ENCODE assay signal across 13 mouse cellular contexts in genomic region chr3:135662139-135662864, GRCm38 (mm10). TPM values are rescaled to one million over a fixed set of nuclear protein-coding genes. Genes with fewer than 3 reads are reported as not detected.
DNase-seq lines count a peak whose midpoint lies in the region; ATAC-seq lines count a peak whose summit lies in the region.
"Had no signal": no experiment of that assay in that cellular context is flagged by ENCODE, and none has a peak within 500 bp of the region (broad histone marks: within the 10 kb centered on the region; RNA-seq: fewer than 3 reads in every experiment).

No protein-coding gene starts in this region.

- peak; percentile 9 for ATAC-seq in activated CD4-positive, CD25-positive, alpha-beta regulatory T cell, adult 4 months
- peak; percentile 52 to 55; a peak in 3 of 4 replicates for ATAC-seq in hematopoietic stem cell, adult 5-6 weeks (replicated peaks in 1 of 2; ENCODE audit: insufficient read depth in 1 of 2, low FRiP score in 2 of 2, low TSS enrichment in 1 of 2, low read depth in 1 of 2, poor library complexity in 2 of 2, severe bottlenecking in 2 of 2)
- ATAC-seq: hindbrain, embryonic 16.5 days had no signal

- DNase-seq in thymus, postnatal 4 days = peak; percentile 21
- no peak for DNase-seq in thymus, postnatal 0 days (ENCODE audit: low spot score)
- DNase-seq in kidney, adult 18-20 months = no peak
- DNase-seq in ovary, postnatal 36 days (ENCODE audit: low spot score) = no peak
- no peak for DNase-seq in adrenal gland, postnatal 36 days
- DNase-seq: cerebellum, postnatal 10 days; kidney, adult 11 months; layer of hippocampus, postnatal 36 days; midbrain, embryonic 14.5 days; thymus, postnatal 14 days had no signal

RNA-seq across cellular contexts. Expression of gene Nfkb1, which starts 29.0 kb away (rescaled TPM):
- 50.9 and 54.3 TPM in 2 replicates for polyA plus RNA-seq in thymus, postnatal 0 days (2015; fragmentation: Nextera tagmentation; extraction: Ambion mirVana)
- 100 to 1,000 TPM in 1 of 2 experiments, 10 to 100 TPM in 1; 96.6 to 101 TPM for polyA plus RNA-seq in activated CD4-positive, CD25-positive, alpha-beta regulatory T cell, adult 4 months (2017; shearing (Covaris generic))
- 128 and 160 TPM in 2 replicates for total RNA-seq in hematopoietic stem cell, adult 5-6 weeks (2017)
- total RNA-seq in adrenal gland, postnatal 36 days (2021) = 10 to 100 TPM; 55.8 to 58.1 TPM
